Mouse (Mus musculus) small intestine, adult 2 months (tissue): Measurements from ENCODE around the gene Mis12. TPM values are rescaled to one million over a fixed set of nuclear protein-coding genes. Genes with fewer than 3 reads are reported as not detected.

Experiments
- H3K27ac ChIP-seq: fragments of 200-500 bp; 2 replicates; pipeline ENCODE4 v1.5.1; 2012; ENCODE audit warnings: low read depth, low read length, control low read depth, inconsistent platforms; ENCODE audit not compliant: insufficient read depth
- H3K27me3 ChIP-seq: fragments of 200-500 bp; 2 replicates; pipeline ENCODE4 v1.6.1; 2012; ENCODE audit warnings: mild to moderate bottlenecking, moderate library complexity, low read length, inconsistent platforms; ENCODE audit not compliant: control insufficient read depth, insufficient read depth
- H3K36me3 ChIP-seq: fragments of 200-500 bp; 2 replicates; pipeline ENCODE4 v1.6.1; 2012; ENCODE audit warnings: mild to moderate bottlenecking, low read length, control low read depth, inconsistent platforms; ENCODE audit not compliant: control insufficient read depth, insufficient read depth
- H3K4me1 ChIP-seq: fragments of 200-500 bp; 2 replicates; pipeline ENCODE4 v1.6.1; 2012; ENCODE audit warnings: low read length, inconsistent platforms, mixed read lengths; ENCODE audit not compliant: control insufficient read depth, insufficient read depth, insufficient read length
- H3K4me3 ChIP-seq: fragments of 200-500 bp; 2 replicates; pipeline ENCODE4 v1.5.1; 2012; ENCODE audit warnings: low read depth, mild to moderate bottlenecking, control low read depth, inconsistent platforms, low read length, moderate library complexity
- CTCF ChIP-seq: fragments of 200-500 bp; IDR thresholded peaks from 2 replicates; pipeline ENCODE4 v1.5.1; 2012; ENCODE audit warnings: low read depth, mild to moderate bottlenecking, control low read depth, inconsistent platforms, low read length, moderate library complexity, mixed read lengths; ENCODE audit not compliant: insufficient replicate concordance, insufficient read length; ENCODE audit errors: extremely low read depth
- POLR2A ChIP-seq: fragments of 200-500 bp; IDR thresholded peaks from 2 replicates; pipeline ENCODE4 v1.6.1; 2012; ENCODE audit warnings: low read depth, mild to moderate bottlenecking, control low read depth, inconsistent platforms, low read length, moderate library complexity
- WGBS: fragments of 180-500 bp; shearing (Covaris S2); methylation state at CpG from one replicate; pipeline ENCODE4 v1.1.7; 2018; 5-methylcytosine and 5-hydroxymethylcytosine counted together
- polyA plus RNA-seq: library from polyadenylated mRNA; depleted of rRNA; stranded (reverse); fragments of >200 nt; gene quantifications from 2 replicates; pipeline ENCODE4 v1.2.3, GENCODE M21; 2012

Mis12 gene
- polyA plus RNA-seq, 1 experiment = 1.5 TPM

- Histone ChIP-seq H3K27ac (no peak overlapping the region), H3K4me1 (peaks cover 3% of the 10 kb centered on the region; the same call in 1 of the 2 replicates), H3K4me3 (no peak overlapping the region), H3K27me3 (no peaks in the 10 kb centered on the region), H3K36me3 (peaks cover 16% of the 10 kb centered on the region)
- TF ChIP-seq POLR2A = no peak
- no peak for TF ChIP-seq CTCF
- WGBS = 86% methylated on average over 1 of the region's 1 CpGs
These were observed 2.4 kb upstream of the Mis12 start for GRCm38 (mm10) chr11:71017051-71017450.

- no peak for TF ChIP-seq CTCF
- TF ChIP-seq POLR2A = no peak; the same call in 1 of the 2 replicates
- H3K27me3 ChIP-seq = no peaks in the 10 kb centered on the region
- peak overlapping the region; percentile 91 for H3K4me3 ChIP-seq
- peaks cover 8% of the 10 kb centered on the region for H3K36me3 ChIP-seq
- H3K27ac ChIP-seq = peak overlapping the region; percentile 65
- H3K4me1 ChIP-seq = peaks cover 5% of the 10 kb centered on the region; the same call in 1 of the 2 replicates
- WGBS = 3% methylated on average over 28 of the region's 28 CpGs
These were observed 803 bp upstream of the Mis12 start for GRCm38 (mm10) chr11:71018416-71019200.

GRCm38 (mm10) chr11:71028280-71028679 lies 8.9 kb downstream of the Mis12 start:
- WGBS = 58% methylated on average over 3 of the region's 3 CpGs
- Histone ChIP-seq H3K4me1 (no peaks in the 10 kb centered on the region), H3K4me3 (no peak overlapping the region), H3K27ac (no peak overlapping the region), H3K36me3 (peaks cover 24% of the 10 kb centered on the region), H3K27me3 (peaks cover 2% of the 10 kb centered on the region; the same call in 1 of the 2 replicates)
- TF ChIP-seq CTCF (no peak), POLR2A (no peak)

DNA sequence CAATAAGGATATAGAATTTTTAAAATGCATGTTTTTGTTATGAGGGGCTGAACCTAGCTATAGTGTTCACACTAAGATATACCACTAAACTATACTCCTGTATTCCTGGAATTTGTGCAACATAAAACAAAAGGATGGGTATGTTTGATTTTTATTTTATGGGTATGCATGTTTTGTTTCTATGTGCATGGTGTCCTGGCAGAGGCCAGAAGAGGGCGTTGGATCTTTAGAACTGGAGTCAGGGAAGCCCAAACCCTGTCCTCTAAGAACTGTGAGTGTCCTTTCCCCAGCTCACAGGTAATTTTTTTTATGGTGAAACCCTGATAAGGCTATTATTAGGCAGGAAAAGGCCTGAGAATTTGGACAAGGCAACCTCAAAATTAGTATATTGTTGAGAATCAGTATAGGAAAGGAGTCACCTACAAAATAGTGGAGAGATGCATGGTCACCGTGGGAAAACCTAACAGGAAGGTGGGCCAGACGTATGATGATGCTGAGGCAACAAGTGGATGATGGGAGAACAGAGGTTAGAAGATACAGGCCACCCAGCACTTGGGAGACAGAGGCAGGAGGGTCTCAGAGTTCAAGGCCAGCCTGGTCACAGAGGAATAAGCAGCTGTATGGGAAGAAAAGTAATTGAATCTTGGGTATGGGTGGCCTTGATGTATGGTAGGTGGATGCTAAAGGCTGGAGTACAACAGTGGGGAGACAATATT lies 10.2 kb downstream of the Mis12 start:
- H3K27ac ChIP-seq = no peak overlapping the region
- H3K27me3 ChIP-seq = peaks cover 3% of the 10 kb centered on the region; the same call in 1 of the 2 replicates
- H3K36me3 ChIP-seq = peaks cover 24% of the 10 kb centered on the region
- TF ChIP-seq CTCF = no peak
- TF ChIP-seq POLR2A = no peak
- H3K4me1 ChIP-seq = no peaks in the 10 kb centered on the region
- no peak overlapping the region for H3K4me3 ChIP-seq
- 71% methylated on average over 3 of the region's 3 CpGs for WGBS

- H3K4me1 ChIP-seq = no peaks in the 10 kb centered on the region
- H3K27me3 ChIP-seq = peaks cover 3% of the 10 kb centered on the region; the same call in 1 of the 2 replicates
- WGBS = 75% methylated on average over 7 of the region's 7 CpGs
- no peak overlapping the region for H3K27ac ChIP-seq
- TF ChIP-seq POLR2A (no peak), CTCF (no peak)
- H3K36me3 ChIP-seq = peaks cover 8% of the 10 kb centered on the region
- no peak overlapping the region for H3K4me3 ChIP-seq
These were observed 12.7 kb downstream of the Mis12 start for GRCm38 (mm10) chr11:71032070-71032469.

- no peaks in the 10 kb centered on the region for H3K4me1 ChIP-seq
- peaks cover 4% of the 10 kb centered on the region; the same call in 1 of the 2 replicates for H3K36me3 ChIP-seq
- H3K27me3 ChIP-seq = peaks cover 3% of the 10 kb centered on the region; the same call in 1 of the 2 replicates
- peak overlapping the region; percentile 37 for H3K4me3 ChIP-seq
- 21% methylated on average over 26 of the region's 26 CpGs for WGBS
- H3K27ac ChIP-seq = no peak overlapping the region
- TF ChIP-seq POLR2A = no peak
- TF ChIP-seq CTCF = no peak
These were observed 13.2 kb downstream of the Mis12 start for GRCm38 (mm10) chr11:71032491-71033162.
